In genomic region chr1:188830527-188831407, GRCm38 (mm10) we compare ENCODE assay signal across 17 mouse cellular contexts.
DNase-seq lines count a peak whose midpoint lies in the region; ATAC-seq and TF ChIP-seq lines count a peak whose summit lies in the region.
"Had no signal": no experiment of that assay in that cellular context is flagged by ENCODE, and none has a peak within 500 bp of the region (broad histone marks: within the 10 kb centered on the region; RNA-seq: fewer than 3 reads in every experiment).

No protein-coding gene starts in this region.

- no peak for TF ChIP-seq CTCF in intestine, postnatal 0 days (IDR thresholded peaks at IDR 0.05; ENCODE audit: low read depth)

- H3K4me1 ChIP-seq in intestine, embryonic 15.5 days (replicated peaks) = no peaks in the 10 kb centered on the region
- H3K4me1 ChIP-seq in intestine, postnatal 0 days (replicated peaks; ENCODE audit: control insufficient read depth, insufficient read depth, low read length) = no peaks in the 10 kb centered on the region
- H3K4me1 ChIP-seq in embryonic facial prominence, embryonic 10.5 days = peaks cover 22% of the 10 kb centered on the region
- peaks cover 32% of the 10 kb centered on the region for H3K4me1 ChIP-seq in limb, embryonic 13.5 days
- H3K4me1 ChIP-seq: megakaryocyte, embryonic 14.5 days had no signal

- WGBS in intestine, embryonic 15.5 days = 51% methylated on average over 11 of the region's 11 CpGs
- WGBS in intestine, postnatal 0 days = 32% methylated on average over 11 of the region's 11 CpGs
- WGBS in embryonic facial prominence, embryonic 10.5 days = 58% methylated on average over 11 of the region's 11 CpGs
- 39% methylated on average over 11 of the region's 11 CpGs for WGBS in limb, embryonic 13.5 days

- ATAC-seq in intestine, embryonic 15.5 days = 0 out of 2 replicates have a peak, but pooled peaks have one; percentile 43
- no peak for ATAC-seq in intestine, postnatal 0 days
- ATAC-seq in limb, embryonic 13.5 days (ENCODE audit: low FRiP score, low read depth) = peak; percentile 28; the same call in 1 of the 2 replicates
- ATAC-seq in megakaryocyte progenitor cell, adult 5-6 weeks (replicated peaks; ENCODE audit: poor library complexity) = peak; percentile 81
- ATAC-seq: forebrain, embryonic 16.5 days had no signal

- H3K4me3 ChIP-seq in intestine, embryonic 15.5 days (replicated peaks) = no peak overlapping the region
- H3K4me3 ChIP-seq in intestine, postnatal 0 days (ENCODE audit: low read depth, low read length) = no peak overlapping the region
- no peak overlapping the region for H3K4me3 ChIP-seq in embryonic facial prominence, embryonic 10.5 days
- no peak overlapping the region for H3K4me3 ChIP-seq in limb, embryonic 13.5 days

- peak; percentile 15 for DNase-seq in embryonic facial prominence, embryonic 10.5 days (ENCODE audit: low spot score)
- no peak for DNase-seq in testis, postnatal 14 days (ENCODE audit: low spot score)
- DNase-seq in kidney, postnatal 25 days = no peak
- no peak for DNase-seq in gastrocnemius, adult 18-20 months (ENCODE audit: low spot score)
- DNase-seq: adrenal gland, adult 2 months; cerebellum, postnatal 10 days; gastrocnemius, postnatal 14 days; heart, postnatal 36 days; kidney, postnatal 14 days; thymus, adult 2 months had no signal

- no peaks in the 10 kb centered on the region for H3K9me3 ChIP-seq in intestine, embryonic 15.5 days
- H3K9me3 ChIP-seq in intestine, postnatal 0 days (ENCODE audit: control insufficient read depth) = no peaks in the 10 kb centered on the region
- no peaks in the 10 kb centered on the region for H3K9me3 ChIP-seq in embryonic facial prominence, embryonic 10.5 days
- no peaks in the 10 kb centered on the region for H3K9me3 ChIP-seq in limb, embryonic 13.5 days

- no peak overlapping the region for H3K4me2 ChIP-seq in intestine, embryonic 15.5 days (replicated peaks)
- H3K4me2 ChIP-seq in intestine, postnatal 0 days (replicated peaks; ENCODE audit: low read depth) = no peak overlapping the region; the same call in 1 of the 2 replicates
- H3K4me2 ChIP-seq in limb, embryonic 13.5 days (replicated peaks) = no peak overlapping the region; the same call in 1 of the 2 replicates
- H3K4me2 ChIP-seq: heart, embryonic 11.5 days had no signal

- no peaks in the 10 kb centered on the region for H3K36me3 ChIP-seq in intestine, embryonic 15.5 days
- H3K36me3 ChIP-seq in intestine, postnatal 0 days (ENCODE audit: control insufficient read depth, insufficient read depth) = no peaks in the 10 kb centered on the region
- H3K36me3 ChIP-seq in embryonic facial prominence, embryonic 10.5 days (replicated peaks) = no peaks in the 10 kb centered on the region
- no peaks in the 10 kb centered on the region for H3K36me3 ChIP-seq in limb, embryonic 13.5 days

- no peak overlapping the region for H3K27ac ChIP-seq in intestine, embryonic 15.5 days
- H3K27ac ChIP-seq in intestine, postnatal 0 days (ENCODE audit: low read depth, low read length) = no peak overlapping the region
- no peak overlapping the region; the same call in 1 of the 2 replicates for H3K27ac ChIP-seq in embryonic facial prominence, embryonic 10.5 days (replicated peaks)
- no peak overlapping the region for H3K27ac ChIP-seq in limb, embryonic 13.5 days

- H3K27me3 ChIP-seq in intestine, embryonic 15.5 days (replicated peaks) = no peaks in the 10 kb centered on the region
- H3K27me3 ChIP-seq in intestine, postnatal 0 days (replicated peaks; ENCODE audit: control insufficient read depth, insufficient read depth, low read length) = no peaks in the 10 kb centered on the region
- H3K27me3 ChIP-seq in embryonic facial prominence, embryonic 10.5 days (replicated peaks; ENCODE audit: low read depth, poor library complexity, severe bottlenecking) = no peaks in the 10 kb centered on the region
- no peaks in the 10 kb centered on the region for H3K27me3 ChIP-seq in limb, embryonic 13.5 days
- H3K27me3 ChIP-seq: megakaryocyte, embryonic 14.5 days had no signal

- H3K9ac ChIP-seq in intestine, embryonic 15.5 days = no peak overlapping the region
- no peak overlapping the region for H3K9ac ChIP-seq in intestine, postnatal 0 days (ENCODE audit: low read depth, low read length)
- no peak overlapping the region for H3K9ac ChIP-seq in limb, embryonic 13.5 days
